Mouse (Mus musculus) liver, embryonic 14.5 days (tissue): ENCODE data around the gene Parn. TPM values are rescaled to one million over a fixed set of nuclear protein-coding genes. Genes with fewer than 3 reads are reported as not detected.
A peak's percentile ranks its signal among the peaks of the same experiment; 100 is the strongest.

Source experiments
- ATAC-seq: fragments of 200-750 bp; cut with Nextera tagmentation; 2 replicates; pipeline ENCODE4 v1.8.0; 2017; ENCODE audit warnings: moderate number of reproducible peaks, mild to moderate bottlenecking, moderate library complexity; ENCODE audit not compliant: insufficient read depth
- DNase-seq, 3 experiments: peaks; one replicate each; pipeline ENCODE4 v3.0.0-alpha.2; 2012 to 2013; ENCODE audit warnings: low read depth in 3 of 3, low spot score in 3 of 3
- H3K27ac ChIP-seq: fragments of 300-500 bp; sonication (generic); 2 replicates; pipeline ENCODE4 v1.5.1; 2014; ENCODE audit warnings: moderate library complexity, mild to moderate bottlenecking, control low read depth, inconsistent platforms
- H3K27me3 ChIP-seq: fragments of 300-500 bp; sonication (generic); 2 replicates; pipeline ENCODE4 v1.6.1; 2014; ENCODE audit warnings: mild to moderate bottlenecking, low read length, moderate library complexity; ENCODE audit not compliant: control insufficient read depth, insufficient read depth
- H3K36me3 ChIP-seq: fragments of 300-500 bp; sonication (generic); replicated peaks from 2 replicates; pipeline ENCODE4 v1.6.1; 2014; ENCODE audit warnings: low read depth; ENCODE audit not compliant: control insufficient read depth, insufficient read depth
- H3K4me1 ChIP-seq, 2 experiments: fragments of 200-500 bp in 1 of 2; fragments of 300-500 bp in 1 of 2; sonication (generic) in 1 of 2; replicated peaks; 2 replicates each; pipeline ENCODE4 v1.6.1; 2012 to 2014; ENCODE audit warnings: antibody characterized with exemption in 1 of 2, inconsistent platforms in 1 of 2, low read length in 1 of 2; ENCODE audit not compliant: control insufficient read depth in 2 of 2, insufficient read depth in 2 of 2
- H3K4me2 ChIP-seq: fragments of 300-500 bp; sonication (generic); 2 replicates; pipeline ENCODE4 v1.6.1; 2014; ENCODE audit warnings: low read depth, mild to moderate bottlenecking, control low read depth, moderate library complexity
- H3K4me3 ChIP-seq, 2 experiments: fragments of 200-500 bp in 1 of 2; fragments of 300-500 bp in 1 of 2; sonication (generic) in 1 of 2; 2 replicates each; pipeline ENCODE4 v1.5.1; 2012 to 2014; ENCODE audit warnings: low read depth in 2 of 2, low read length in 2 of 2, mild to moderate bottlenecking in 2 of 2, control low read depth in 1 of 2, inconsistent platforms in 1 of 2, moderate library complexity in 1 of 2; ENCODE audit not compliant: insufficient read depth in 1 of 2
- H3K9ac ChIP-seq: fragments of 300-500 bp; sonication (generic); replicated peaks from 2 replicates; pipeline ENCODE4 v1.6.1; 2014; ENCODE audit warnings: mild to moderate bottlenecking, control low read depth, moderate library complexity
- H3K9me3 ChIP-seq: fragments of 300-500 bp; sonication (generic); 2 replicates; pipeline ENCODE4 v1.6.1; 2016; ENCODE audit warnings: low read length, mixed read lengths; ENCODE audit not compliant: control insufficient read depth
- CTCF ChIP-seq: IDR thresholded peaks from 2 replicates; pipeline ENCODE4 v1.5.1; 2016; ENCODE audit warnings: antibody characterized with exemption, low read depth, control low read depth
- EP300 ChIP-seq: IDR thresholded peaks from 2 replicates; pipeline ENCODE4 v1.6.1; 2016; ENCODE audit warnings: antibody characterized with exemption, low read depth
- WGBS: fragments of 180-500 bp; shearing (Covaris S2); extraction: QIAGEN DNeasy Blood & Tissue Kit; methylation state at CpG from one replicate; pipeline ENCODE4 v1.1.7; 2014; ENCODE audit not compliant: insufficient replicate concordance; 5-methylcytosine and 5-hydroxymethylcytosine counted together
- polyA plus RNA-seq, 2 experiments: library from polyadenylated mRNA; depleted of rRNA in 1 of 2; stranded (reverse) in 1 of 2; unstranded in 1 of 2; fragments of >200 nt; fragmentation: Nextera tagmentation in 1 of 2; extraction: Ambion mirVana in 1 of 2; gene quantifications; 2 replicates each; pipeline versions ENCODE4 v1.2.1 to v1.2.3; 2012 to 2014

Gene Parn
- 5.4 and 7.1 TPM in 2 replicates for polyA plus RNA-seq (2012; rRNA removed)
- 12.9 and 16.9 TPM in 2 replicates for polyA plus RNA-seq (2014; fragmentation: Nextera tagmentation; extraction: Ambion mirVana)

- DNase-seq, result peak; percentile 82 to 83 (median 83)
- under 1% methylated on average over 35 of the region's 35 CpGs for WGBS
- H3K27ac ChIP-seq, result peak within 1 kb of the TSS; percentile 71
- H3K9me3 ChIP-seq, result no peaks in the 10 kb centered on the region
- H3K4me1 ChIP-seq, result peaks cover 18 to 24% of the 10 kb centered on the region in 2 experiments
- H3K36me3 ChIP-seq, result peaks cover 7% of the 10 kb centered on the region
- peak within 1 kb of the TSS; percentile 96 for H3K4me2 ChIP-seq
- H3K4me3 ChIP-seq, result peak within 1 kb of the TSS; percentile 79 to 92
- peak within 1 kb of the TSS; percentile 84 for H3K9ac ChIP-seq
- ATAC-seq, result peak; percentile 74
- no peaks in the 10 kb centered on the region for H3K27me3 ChIP-seq
- TF ChIP-seq EP300 (no peak), CTCF (no peak)
Measured at GRCm38 (mm10) chr16:13667878-13668343, at the start of gene Parn. TSS of gene Parn (minus strand) at chr16:13668170.

- Histone ChIP-seq H3K4me2 (no peak overlapping the region), H3K4me1 (no peaks in the 10 kb centered on the region), H3K4me3 (no peak overlapping the region), H3K9me3 (no peaks in the 10 kb centered on the region), H3K9ac (no peak overlapping the region), H3K27me3 (no peaks in the 10 kb centered on the region), H3K36me3 (no peaks in the 10 kb centered on the region), H3K27ac (no peak overlapping the region)
- WGBS, result 48% methylated on average over 2 of the region's 2 CpGs
- ATAC-seq (no peak), DNase-seq (no peak)
- TF ChIP-seq EP300, result no peak
- TF ChIP-seq CTCF, result no peak
Measured at GRCm38 (mm10) chr16:13716821-13717553, 49.0 kb upstream of the Parn start.

- H3K27me3 ChIP-seq, result no peaks in the 10 kb centered on the region
- no peak overlapping the region for H3K27ac ChIP-seq
- H3K4me3 ChIP-seq, result no peak overlapping the region
- H3K9me3 ChIP-seq, result no peaks in the 10 kb centered on the region
- WGBS, result 67% methylated on average over 3 of the region's 3 CpGs
- no peak overlapping the region for H3K4me2 ChIP-seq
- DNase-seq (no peak), ATAC-seq (no peak)
- no peak for TF ChIP-seq CTCF
- TF ChIP-seq EP300, result no peak
- H3K4me1 ChIP-seq, result no peaks in the 10 kb centered on the region
- no peak overlapping the region for H3K9ac ChIP-seq
- no peaks in the 10 kb centered on the region for H3K36me3 ChIP-seq
Measured at GRCm38 (mm10) chr16:13714910-13715309, 46.9 kb upstream of the Parn start.

- DNase-seq, result no peak
- Histone ChIP-seq H3K27me3 (no peaks in the 10 kb centered on the region), H3K36me3 (peaks cover 2% of the 10 kb centered on the region; the same call in 1 of the 2 replicates), H3K9ac (no peak overlapping the region), H3K4me1 (no peaks in the 10 kb centered on the region), H3K27ac (no peak overlapping the region), H3K4me3 (no peak overlapping the region), H3K9me3 (no peaks in the 10 kb centered on the region), H3K4me2 (no peak overlapping the region)
- WGBS, result 87% methylated on average over 10 of the region's 10 CpGs
- no peak for TF ChIP-seq EP300
- no peak for TF ChIP-seq CTCF
- no peak for ATAC-seq
Measured at GRCm38 (mm10) chr16:13704676-13705075, 36.7 kb upstream of the Parn start.

- Histone ChIP-seq H3K4me1 (no peaks in the 10 kb centered on the region), H3K4me3 (no peak overlapping the region), H3K27ac (no peak overlapping the region), H3K9ac (no peak overlapping the region), H3K9me3 (no peaks in the 10 kb centered on the region), H3K4me2 (no peak overlapping the region), H3K27me3 (no peaks in the 10 kb centered on the region), H3K36me3 (peaks cover 8% of the 10 kb centered on the region)
- ATAC-seq (no peak), DNase-seq (no peak)
- 81% methylated on average over 7 of the region's 7 CpGs for WGBS
- TF ChIP-seq EP300 (no peak), CTCF (no peak)
Measured at GRCm38 (mm10) chr16:13702184-13702583, 34.2 kb upstream of the Parn start.
